Mouse (Mus musculus) right cerebral cortex, adult 18-20 months (tissue): ENCODE data around the gene Ndufa3.
"Not testable (repeated sequence)": the region's sequence is repeated elsewhere in the genome, so short reads cannot be mapped to it uniquely, and the experiment has no call there.

ENCODE experiments used
- DNase-seq: peaks from one replicate; pipeline ENCODE4 v3.0.0; 2022; ENCODE audit warnings: mixed read lengths

Ndufa3 gene

DNA sequence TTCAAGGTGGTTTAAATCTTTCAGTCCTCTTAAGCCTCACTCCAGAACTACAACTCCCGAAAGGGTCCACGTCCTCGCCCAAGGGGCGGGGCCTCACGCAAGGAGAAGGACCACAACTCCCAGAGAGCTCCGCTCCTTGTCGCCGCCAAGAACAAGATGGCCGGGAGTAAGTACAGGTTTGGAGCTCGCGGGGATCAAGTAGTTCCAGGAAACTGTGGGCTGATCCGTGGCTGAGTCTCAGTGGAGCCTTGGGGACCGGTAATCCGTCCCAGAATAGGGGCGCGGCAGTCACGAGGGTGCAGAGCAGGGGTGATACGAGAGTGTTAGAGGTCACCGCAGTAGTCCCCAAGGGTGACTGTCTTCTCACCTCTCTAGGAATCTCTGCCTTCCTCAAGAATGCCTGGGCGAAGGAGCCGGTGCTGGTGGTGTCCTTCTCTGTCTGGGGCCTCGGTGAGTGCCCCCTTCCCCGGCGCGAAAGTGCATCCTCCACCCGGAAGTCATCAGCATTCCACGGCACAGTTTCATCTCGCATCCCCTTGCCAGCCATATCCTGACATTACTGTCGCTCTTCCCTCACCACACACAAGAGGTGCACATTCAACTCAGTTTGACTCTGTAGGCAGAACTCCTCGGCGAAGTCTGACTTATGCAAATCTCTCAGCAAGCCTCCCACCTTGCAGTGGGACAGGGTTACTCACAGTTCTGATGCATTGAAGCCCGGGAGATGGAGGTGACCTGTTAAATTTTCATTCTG is at the start of gene Ndufa3:
Ndufa3 (plus strand) TSS at position 132 of the 754 bp plus-strand sequence.
- DNase-seq = peak; percentile 93

DNA sequence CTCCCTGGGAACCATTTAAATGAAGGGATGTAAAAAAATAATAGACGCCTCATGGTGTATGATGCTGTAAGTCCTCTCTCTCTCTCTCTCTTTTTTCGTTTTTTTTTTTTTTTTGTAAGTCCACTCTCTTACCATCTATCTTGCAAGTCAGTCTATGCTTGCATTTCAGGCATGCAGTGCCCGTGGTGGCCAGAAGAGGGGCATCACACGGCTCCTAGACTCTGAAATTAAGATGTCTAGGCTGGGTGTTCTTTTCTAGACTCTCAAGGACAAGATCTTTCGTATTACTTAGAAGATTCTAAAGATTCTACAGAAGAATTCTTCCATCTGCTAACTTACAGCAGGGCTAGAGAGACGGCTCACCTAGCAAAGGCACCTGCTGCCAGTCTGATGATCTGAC is 47.4 kb upstream of the Ndufa3 start:
- DNase-seq = no peak

DNA sequence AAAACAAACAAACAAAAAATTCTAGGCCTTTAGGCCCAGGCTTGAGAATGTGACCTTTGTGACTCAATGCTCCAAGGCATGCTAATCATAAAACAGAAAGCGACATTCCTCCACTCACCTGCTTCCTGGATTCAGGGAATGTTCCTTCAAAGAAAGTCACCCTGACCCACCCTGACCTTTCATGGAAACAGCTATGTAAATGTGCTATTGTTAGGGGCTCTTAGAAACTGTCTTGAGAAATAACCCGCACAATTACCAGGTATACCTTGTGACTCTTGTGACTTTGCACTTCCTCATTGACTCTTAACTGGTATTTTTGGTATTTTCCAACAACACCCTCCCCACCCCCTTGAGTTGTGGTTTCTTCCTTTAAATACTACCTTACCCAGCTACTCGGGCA is 46.6 kb upstream of the Ndufa3 start:
- DNase-seq = not testable (repeated sequence)

DNA sequence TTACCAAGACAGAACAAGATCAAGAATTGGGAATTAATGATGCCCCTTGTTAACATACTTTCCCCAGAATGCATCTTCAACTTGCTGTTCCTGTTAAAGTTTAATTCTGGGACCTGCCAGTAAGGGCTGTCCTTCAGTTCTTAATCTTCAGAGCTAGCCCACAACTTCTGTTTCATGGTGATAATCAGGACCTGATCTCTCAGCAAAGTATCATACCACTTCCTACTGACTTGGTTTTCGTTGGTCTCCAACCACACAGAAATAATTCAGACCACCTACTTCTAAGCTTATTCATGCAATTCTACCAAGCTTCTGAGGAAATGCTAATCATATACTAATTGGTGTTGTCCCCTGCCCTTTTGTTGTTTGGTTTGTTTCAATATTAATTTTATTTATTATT is 45.3 kb upstream of the Ndufa3 start:
- DNase-seq = no peak

DNA sequence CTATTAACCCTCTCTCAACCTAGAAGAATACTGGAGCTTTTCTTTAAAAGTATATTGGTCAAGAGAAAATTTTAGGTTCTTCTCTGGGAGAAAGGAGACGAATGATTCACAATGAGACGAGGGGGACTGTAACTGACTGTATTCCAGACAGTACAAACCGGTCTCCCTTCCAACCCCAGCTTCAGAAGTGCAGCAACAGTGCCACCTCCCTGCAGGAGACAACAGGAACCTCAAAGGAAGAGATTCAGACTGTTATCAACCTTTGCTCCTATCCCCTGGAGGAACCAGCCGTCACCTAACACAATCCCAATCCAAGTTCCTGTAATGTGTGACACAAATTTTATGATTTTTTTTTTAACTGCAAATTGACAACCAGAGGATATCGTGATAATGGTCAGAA is 43.0 kb upstream of the Ndufa3 start:
- peak; percentile 38 for DNase-seq

DNA sequence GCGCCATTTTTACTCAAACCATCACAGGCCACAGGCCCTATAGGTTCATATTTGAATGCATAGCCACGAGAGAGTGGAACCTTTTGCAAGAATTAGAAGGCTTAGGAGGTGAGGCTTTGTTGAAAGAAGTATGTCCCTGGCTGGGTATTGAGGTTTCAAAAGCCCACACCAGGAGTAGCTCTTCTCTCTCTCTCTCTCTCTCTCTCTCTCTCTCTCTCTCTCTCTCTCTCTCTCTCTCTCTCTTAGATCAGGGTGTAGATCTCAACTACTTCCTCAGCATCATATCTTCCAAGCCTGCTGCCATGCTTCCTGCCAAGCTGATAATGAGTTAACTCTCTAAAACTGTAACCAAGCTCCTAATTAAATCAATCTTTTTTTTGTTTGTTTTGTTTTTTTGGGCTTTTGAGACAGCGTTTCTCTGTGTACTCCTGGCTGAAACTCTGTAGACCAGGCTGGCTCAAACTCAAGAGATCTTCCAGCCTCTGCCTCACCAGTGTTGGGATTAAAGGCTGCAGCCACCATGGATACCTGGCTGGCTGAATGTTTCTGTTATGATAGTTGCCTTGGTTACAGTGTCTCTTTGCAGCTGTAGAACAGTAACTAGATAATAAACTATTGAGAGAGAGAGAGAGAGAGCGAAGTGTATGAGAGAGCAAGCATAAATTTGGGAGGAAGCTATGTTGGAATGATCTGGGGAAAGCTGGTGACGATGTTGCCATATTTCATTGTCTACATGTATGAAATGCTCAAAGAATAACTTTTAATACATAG is 40.6 kb upstream of the Ndufa3 start:
- DNase-seq = no peak

DNA sequence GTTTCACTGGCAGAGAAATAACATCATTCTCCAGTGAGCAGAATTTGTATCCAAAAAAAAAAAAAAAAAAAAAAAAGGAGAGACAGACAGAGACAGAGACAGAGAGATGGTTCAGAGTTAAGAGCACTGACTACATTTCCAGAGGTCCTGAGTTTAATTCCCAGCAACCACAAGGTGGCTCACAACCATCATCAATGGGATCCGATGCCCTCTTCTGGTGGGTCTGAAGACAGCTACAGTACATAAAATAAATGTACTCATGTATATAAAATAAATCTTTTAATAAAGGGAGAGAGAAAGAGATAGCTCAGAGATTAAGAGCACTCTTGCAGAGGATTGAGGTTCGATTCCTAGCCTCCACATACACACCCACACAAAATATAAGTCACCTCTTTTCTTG is 39.0 kb upstream of the Ndufa3 start:
- no peak for DNase-seq

DNA sequence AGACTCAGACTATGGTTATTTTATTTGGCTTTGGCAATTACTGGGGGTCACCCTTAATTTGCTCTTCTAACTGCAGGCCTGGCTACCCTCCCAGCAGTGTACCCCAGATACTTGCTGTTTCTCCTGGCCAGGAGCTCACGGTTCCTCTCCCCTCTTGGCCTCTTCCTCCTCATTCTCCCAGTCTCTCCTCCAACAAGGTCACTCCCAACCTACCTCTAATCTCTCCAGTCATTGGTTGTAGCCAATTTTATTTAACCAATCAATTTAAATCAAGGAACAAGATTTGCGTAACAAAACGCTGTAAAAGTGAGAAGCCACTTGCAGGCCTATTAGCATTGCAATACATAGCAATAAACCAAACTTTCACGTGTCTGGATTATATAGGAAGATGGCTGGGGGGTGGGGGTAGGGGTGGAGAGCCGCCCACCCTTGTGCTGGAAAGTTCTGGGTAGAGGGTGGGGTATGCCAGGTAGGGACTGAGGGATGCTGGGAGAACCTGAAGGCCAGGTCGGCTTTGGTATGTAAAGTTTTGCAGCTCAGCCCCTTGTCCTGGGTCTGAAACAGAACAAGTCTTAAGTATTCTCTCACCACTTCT is 38.1 kb upstream of the Ndufa3 start:
- DNase-seq = no peak

DNA sequence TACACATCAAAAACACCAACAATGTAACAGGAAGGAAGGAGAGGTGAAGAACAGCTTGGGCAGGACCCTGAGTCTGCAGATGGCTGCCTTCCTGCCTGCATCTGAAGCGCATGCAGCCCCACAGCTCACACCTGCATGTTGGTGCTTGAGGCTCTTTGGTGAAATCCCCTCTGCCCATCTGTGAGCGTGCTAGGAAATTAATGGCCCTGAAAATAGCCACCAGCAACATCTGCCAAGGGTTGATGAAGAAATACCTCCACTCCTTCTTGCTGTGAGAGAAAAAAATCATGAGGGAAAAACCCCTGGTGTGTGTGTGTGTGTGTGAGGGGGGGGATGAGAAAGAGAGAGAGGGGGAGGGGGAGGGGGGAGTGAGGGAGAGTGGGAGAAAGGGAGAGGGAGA is 37.1 kb upstream of the Ndufa3 start:
- no peak for DNase-seq

DNA sequence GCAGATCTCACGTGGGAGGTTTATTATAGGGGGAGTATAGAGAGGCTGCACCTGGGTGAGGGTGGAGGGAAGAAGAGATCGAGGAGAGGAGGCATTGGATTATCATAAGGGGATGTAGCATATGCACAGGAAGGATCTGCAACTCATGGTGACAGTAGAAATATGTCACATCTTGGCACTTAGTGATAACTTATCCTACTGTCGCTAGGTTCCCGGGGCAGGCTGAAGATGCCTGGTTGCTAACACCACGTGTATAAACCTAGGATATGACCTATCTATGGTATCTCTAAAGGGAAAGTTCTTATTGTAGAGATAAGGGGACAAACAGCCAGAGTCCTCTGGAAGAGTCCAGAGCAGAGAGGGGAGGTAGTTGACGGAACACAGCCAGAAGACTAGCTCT is 31.4 kb upstream of the Ndufa3 start:
- no peak for DNase-seq

DNA sequence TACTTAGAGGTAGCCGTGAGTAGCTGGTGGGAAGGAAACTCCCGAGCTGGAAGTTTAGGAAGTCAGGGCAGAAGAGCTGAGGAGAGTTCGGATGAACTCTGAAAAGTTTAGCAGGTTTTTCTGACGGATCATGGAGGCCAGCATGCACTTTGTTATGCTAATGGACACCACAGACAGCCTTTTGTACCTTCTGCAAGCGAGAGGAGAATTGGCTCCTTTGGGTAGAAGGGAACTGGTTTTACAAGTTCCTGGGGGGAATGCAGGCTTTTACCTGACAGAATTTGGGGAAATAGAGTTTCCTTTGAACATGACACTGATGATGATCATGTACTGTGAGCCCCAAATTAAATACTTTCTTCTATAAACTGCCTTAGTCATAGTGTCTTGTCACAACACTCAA is 30.9 kb upstream of the Ndufa3 start:
- no peak for DNase-seq

DNA sequence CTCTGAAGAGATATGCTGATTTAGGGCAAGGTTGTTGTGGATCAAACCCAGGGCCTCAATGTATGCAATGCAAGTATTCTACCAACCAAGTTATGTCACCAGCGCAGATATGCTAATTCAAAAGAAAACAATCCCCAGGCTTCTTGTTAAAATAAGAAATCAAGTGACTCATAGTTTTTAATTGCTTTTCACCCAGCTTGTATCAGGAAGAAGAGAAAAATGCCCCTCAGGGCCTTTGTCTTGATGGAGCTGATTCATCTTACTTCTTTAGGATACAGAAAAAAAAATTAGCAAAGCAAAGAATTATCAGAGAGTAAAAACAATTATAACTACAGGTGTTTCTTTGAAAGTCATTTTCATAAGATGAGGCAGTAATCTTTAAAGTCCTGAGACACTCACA is 29.9 kb upstream of the Ndufa3 start:
- DNase-seq = no peak

DNA sequence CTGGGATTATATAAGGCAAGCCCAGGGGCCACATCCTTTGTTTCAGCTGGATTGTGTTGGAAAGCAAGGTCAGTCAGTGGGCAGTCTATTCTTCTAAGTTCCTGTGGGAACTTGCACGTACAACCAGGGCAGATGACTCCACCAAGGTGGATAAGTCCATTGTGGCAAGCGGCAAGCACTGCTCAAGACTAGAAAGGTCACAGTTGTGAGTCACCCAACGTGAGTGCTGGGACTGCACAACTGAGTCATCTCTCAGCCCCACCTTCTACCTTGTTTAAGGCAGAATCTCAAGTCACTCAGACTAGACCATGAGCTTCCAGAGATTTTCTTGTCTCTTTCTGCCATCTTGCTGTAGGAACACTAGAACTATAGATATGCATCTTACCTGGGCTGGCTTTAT is 26.6 kb upstream of the Ndufa3 start:
- DNase-seq = no peak

DNA sequence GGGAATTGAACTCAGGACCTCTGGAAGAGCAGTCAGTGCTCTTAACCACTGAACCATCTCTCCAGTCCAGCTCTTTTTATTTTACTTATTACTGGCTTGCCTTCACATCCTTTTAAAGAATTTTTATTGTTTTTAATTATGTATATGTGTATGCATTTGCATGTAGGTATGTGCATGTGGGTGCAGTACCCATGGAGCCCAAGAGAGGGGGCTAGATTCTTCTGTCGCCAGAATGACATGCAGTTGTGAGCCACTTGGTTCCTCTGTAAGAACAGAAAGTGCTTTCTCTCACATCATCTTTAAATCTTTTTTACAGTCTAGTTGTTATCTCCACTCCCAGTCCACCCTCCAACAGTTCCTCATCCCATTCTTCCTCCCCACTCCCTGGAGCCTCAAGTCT is 25.6 kb upstream of the Ndufa3 start:
- no peak for DNase-seq

DNA sequence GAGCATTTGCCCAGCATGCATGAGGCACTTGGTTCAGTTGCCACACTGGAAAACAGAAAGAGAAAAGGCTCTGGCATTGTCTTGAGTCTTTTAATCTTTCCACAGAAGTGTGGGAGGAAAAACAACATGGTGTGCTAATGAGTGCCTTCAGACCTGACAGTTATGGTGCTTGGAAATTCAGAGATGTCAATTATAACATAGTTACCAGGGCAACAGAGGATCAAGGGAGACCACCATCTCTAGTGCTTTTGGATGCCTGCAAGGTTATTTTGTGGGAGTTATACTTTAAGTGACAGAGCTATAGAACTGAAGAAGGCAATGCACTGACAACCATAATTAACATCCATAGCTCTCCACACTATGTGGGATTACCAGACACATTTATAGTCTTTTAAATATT is 23.3 kb upstream of the Ndufa3 start:
- DNase-seq = no peak

DNA sequence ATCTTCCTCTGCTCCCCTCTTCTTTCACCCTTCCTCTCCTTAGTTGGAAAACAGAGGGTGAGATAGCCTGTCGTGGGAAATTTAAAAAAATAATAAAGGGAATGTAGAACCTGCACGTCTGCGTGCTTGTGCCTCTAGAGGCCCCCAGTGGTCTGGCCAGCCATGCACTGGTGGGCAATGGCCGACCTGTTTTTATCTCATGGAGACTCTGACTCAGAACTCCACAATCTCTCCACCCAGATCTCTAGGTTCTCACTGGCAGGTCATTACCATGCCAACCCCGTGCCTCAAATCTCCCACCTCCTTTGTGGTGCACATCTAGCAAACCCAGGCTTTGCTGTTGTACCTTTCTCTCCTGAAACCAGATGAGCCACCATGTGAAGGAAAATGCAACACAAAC is 22.5 kb upstream of the Ndufa3 start:
- no peak for DNase-seq

DNA sequence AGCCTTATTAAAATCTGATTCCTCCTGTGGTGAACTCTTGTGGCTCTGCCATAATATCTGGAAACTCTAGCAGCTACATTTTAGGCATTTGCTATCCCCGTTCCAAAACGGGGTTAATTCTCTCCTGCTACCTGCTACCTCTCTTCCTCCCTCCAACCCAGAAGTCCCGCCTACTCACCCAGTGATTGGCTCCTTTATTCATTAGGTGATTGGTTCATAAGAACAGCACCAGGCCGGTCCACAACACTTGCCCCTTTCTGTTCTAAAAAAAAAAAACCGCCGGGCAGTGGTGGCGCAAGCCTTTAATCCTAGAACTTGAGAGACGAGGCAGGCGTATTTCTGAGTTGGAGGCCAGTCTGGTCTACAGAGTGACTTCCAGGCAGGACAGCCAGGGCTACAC is 22.0 kb upstream of the Ndufa3 start:
- DNase-seq = no peak

DNA sequence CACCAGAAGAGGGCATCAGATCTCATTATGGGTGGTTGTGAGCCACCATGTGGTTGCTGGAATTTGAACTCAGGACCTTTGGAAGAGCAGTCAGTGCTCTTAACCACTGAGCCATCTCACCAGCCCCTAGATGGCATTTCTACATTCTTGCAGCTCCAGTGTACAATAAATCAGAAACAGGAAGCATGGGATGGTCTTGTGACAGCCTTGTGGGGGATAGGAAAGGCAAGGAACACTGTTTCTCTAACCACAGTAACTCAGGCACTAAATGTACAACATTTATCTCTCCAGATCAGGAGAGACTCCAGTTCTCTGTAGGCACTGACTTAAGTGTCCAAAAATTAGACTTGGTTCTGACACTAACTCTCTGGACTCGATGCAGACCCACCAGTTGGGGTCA is 19.4 kb upstream of the Ndufa3 start:
- DNase-seq = not testable (repeated sequence)

DNA sequence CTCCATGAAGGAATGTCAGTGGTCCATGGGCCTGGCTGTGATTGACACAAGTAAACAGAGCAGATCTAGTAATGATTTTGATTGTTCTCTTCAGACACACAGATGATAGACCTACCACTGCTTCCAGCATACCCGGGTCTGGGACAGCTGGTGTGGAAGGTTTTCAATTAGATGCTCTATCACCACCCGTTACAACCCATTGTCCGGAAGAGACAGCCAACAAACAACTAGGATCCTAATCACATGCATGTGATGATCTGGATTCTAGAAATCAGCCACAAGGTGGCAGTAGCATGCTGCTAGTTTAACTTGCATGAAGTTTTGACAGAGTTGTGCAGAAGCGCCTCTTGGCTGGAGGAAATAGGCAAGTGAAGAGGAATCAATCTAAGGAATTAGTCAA is 16.1 kb upstream of the Ndufa3 start:
- peak; percentile 57 for DNase-seq

DNA sequence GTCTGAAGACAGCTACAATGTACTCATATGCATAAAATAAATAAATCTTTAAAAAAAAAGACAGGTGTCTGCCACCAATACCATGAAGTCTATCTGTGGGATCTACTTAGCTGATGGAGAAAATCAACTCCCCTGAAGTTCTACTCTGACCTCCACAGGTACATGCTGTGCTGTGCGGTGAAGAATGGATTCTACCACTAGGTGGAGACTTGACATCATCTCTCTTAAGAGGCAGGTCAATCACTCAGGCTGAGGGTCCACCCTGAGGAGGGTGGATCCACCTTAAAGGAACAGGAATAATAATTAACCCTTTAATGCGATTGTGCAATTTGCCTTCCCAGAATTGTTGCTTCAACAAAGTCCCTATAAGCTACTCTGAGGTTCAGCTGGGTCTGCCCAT is 10.4 kb upstream of the Ndufa3 start:
- no peak for DNase-seq

DNA sequence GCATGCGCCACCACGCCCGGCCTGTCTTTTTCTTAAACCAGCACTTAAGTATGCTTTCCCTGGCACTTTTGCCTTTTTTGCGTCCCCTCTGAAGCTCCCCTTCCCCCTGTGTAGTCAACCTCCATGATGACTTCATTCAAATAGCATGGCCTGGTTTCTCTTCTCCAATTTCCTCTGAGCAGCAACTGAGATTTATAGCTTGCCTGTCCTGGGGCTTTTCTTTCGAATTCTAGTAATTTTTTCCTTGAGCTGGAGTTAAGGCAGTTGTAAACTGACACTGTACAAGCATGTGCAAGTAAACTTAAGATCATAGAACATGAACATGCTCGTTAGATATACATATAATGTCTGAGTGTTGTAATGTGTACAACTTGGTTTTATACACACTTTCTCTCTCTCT is 9.8 kb upstream of the Ndufa3 start:
- no peak for DNase-seq

DNA sequence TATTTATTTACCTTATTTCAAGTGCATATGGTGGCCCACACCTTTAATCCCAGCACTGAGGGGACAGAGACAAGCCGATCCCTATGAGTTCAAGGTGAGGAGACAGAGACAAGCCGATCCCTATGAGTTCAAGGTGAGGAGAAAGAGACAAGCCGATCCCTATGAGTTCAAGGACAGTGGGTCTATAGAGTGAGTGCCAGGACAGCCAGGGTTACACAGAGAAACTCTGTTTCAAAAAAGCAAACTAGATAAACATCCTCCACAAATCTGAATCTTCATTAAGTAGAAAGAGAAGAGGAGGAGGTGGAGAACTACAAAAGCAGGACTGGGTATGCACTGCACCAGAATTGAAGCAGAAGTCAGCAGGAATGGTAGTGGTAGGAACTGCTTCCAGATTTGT is 8.5 kb upstream of the Ndufa3 start:
- no peak for DNase-seq

DNA sequence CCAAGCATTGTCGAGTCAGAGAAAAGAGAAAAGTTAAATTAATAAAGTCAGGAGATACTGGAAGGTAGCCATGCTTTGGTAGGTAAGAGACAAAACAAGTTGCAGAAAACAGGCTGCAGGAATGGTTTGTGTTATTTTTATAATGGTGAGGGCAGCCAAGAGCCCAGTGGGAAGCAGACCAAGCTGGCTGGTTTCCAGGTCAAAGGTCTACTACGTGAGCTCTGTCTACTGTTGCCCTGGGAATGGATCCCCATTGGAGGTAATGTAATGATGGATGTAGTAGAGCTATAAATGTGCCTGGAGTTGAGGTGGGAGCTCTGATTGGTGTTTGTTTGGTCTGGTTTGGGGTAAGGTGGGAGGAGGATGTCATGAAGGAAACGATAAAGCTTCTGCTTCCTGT is 8.1 kb upstream of the Ndufa3 start:
- DNase-seq = no peak

DNA sequence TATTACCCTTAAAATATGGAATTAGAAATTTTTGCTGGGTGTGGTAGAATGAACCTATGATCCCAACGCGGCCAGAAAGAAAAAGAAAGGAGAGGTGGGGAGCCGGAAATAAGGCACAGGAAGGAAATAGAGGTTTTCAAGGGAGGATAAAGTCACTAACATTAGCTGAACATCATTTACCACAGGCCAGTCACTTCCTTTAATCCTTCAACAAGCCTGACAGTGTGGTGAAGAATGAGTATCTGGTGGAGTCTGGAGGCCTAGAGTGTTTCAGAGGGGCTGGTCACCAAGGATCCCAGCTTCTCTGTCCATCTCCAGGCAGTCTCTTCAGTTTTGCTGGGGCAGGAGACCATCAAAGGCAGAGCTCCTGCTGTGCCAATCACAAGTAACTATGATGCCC is 6.7 kb upstream of the Ndufa3 start:
- no peak for DNase-seq
